Mouse (Mus musculus) heart, embryonic 15.5 days (tissue): ENCODE results near the gene Adamts10. TPM values are rescaled to one million over a fixed set of nuclear protein-coding genes. Genes with fewer than 3 reads are reported as not detected.

Experiments used
- ATAC-seq: fragments of 200-750 bp; cut with Nextera tagmentation; replicated peaks from 2 replicates; pipeline ENCODE4 v1.8.0; 2017; ENCODE audit warnings: low read depth, moderate TSS enrichment; ENCODE audit not compliant: insufficient number of reproducible peaks, insufficient read depth, low FRiP score
- H3K27ac ChIP-seq: fragments of 300-500 bp; sonication (generic); 2 replicates; pipeline ENCODE4 v1.5.1; 2015; ENCODE audit warnings: mild to moderate bottlenecking, inconsistent platforms
- H3K27me3 ChIP-seq: fragments of 300-500 bp; sonication (generic); 2 replicates; pipeline ENCODE4 v1.6.1; 2015; ENCODE audit warnings: inconsistent platforms
- H3K36me3 ChIP-seq: fragments of 300-500 bp; sonication (generic); 2 replicates; pipeline ENCODE4 v1.6.1; 2015; ENCODE audit warnings: mild to moderate bottlenecking, inconsistent platforms
- H3K4me1 ChIP-seq: fragments of 300-500 bp; sonication (generic); replicated peaks from 2 replicates; pipeline ENCODE4 v1.6.1; 2015; ENCODE audit warnings: inconsistent platforms
- H3K4me2 ChIP-seq: fragments of 300-500 bp; sonication (generic); 2 replicates; pipeline ENCODE4 v1.6.1; 2015; ENCODE audit warnings: inconsistent platforms, mild to moderate bottlenecking, moderate library complexity
- H3K4me3 ChIP-seq: fragments of 300-500 bp; sonication (generic); 2 replicates; pipeline ENCODE4 v1.5.1; 2015; ENCODE audit warnings: mild to moderate bottlenecking, inconsistent platforms
- H3K9ac ChIP-seq: fragments of 300-500 bp; sonication (generic); 2 replicates; pipeline ENCODE4 v1.6.1; 2015; ENCODE audit warnings: mild to moderate bottlenecking, inconsistent platforms
- H3K9me3 ChIP-seq: fragments of 300-500 bp; sonication (generic); replicated peaks from 2 replicates; pipeline ENCODE4 v1.6.1; 2016; ENCODE audit warnings: inconsistent platforms
- WGBS: fragments of 180-500 bp; shearing (Covaris S2); methylation state at CpG from one replicate; pipeline ENCODE4 v1.1.7; 2015; ENCODE audit warnings: mixed read lengths; 5-methylcytosine and 5-hydroxymethylcytosine counted together
- polyA plus RNA-seq: library from polyadenylated mRNA; unstranded; fragments of >200 nt; fragmentation: Nextera tagmentation; extraction: Ambion mirVana; gene quantifications from 2 replicates; pipeline ENCODE4 v1.2.1, GENCODE M21; 2015

Gene Adamts10
- 30.4 and 57.3 TPM in 2 replicates for polyA plus RNA-seq

GRCm38 (mm10) chr17:33523918-33524755 lies at the start of gene Adamts10:
Gene Adamts10, plus strand, starts transcription at chr17:33524204.
- Histone ChIP-seq H3K27ac (peak within 1 kb of the TSS; percentile 79), H3K9ac (peak within 1 kb of the TSS; percentile 71), H3K4me3 (peak within 1 kb of the TSS; percentile 67), H3K27me3 (no peaks in the 10 kb centered on the region), H3K36me3 (peaks cover 8% of the 10 kb centered on the region; the same call in 1 of the 2 replicates), H3K4me2 (peak within 1 kb of the TSS; percentile 68), H3K9me3 (no peaks in the 10 kb centered on the region), H3K4me1 (peaks cover 24% of the 10 kb centered on the region)
- under 1% methylated on average over 44 of the region's 44 CpGs for WGBS
- ATAC-seq, result peak; percentile 67

GRCm38 (mm10) chr17:33484020-33484419 lies 40.0 kb upstream of the Adamts10 start:
- no peaks in the 10 kb centered on the region for H3K27me3 ChIP-seq
- H3K36me3 ChIP-seq, result no peaks in the 10 kb centered on the region
- H3K4me2 ChIP-seq, result no peak overlapping the region
- no peak for ATAC-seq
- H3K4me1 ChIP-seq, result no peaks in the 10 kb centered on the region
- H3K4me3 ChIP-seq, result no peak overlapping the region
- H3K27ac ChIP-seq, result no peak overlapping the region
- 30% methylated on average over 6 of the region's 6 CpGs for WGBS
- no peaks in the 10 kb centered on the region for H3K9me3 ChIP-seq
- no peak overlapping the region for H3K9ac ChIP-seq

- no peak for ATAC-seq
- H3K4me1 ChIP-seq, result no peaks in the 10 kb centered on the region
- H3K27ac ChIP-seq, result no peak overlapping the region
- no peak overlapping the region for H3K4me2 ChIP-seq
- WGBS, result 72% methylated on average over 2 of the region's 2 CpGs
- H3K27me3 ChIP-seq, result no peaks in the 10 kb centered on the region
- no peaks in the 10 kb centered on the region for H3K36me3 ChIP-seq
- H3K4me3 ChIP-seq, result no peak overlapping the region
- H3K9me3 ChIP-seq, result no peaks in the 10 kb centered on the region
- no peak overlapping the region for H3K9ac ChIP-seq
These were observed 36.8 kb upstream of the Adamts10 start for GRCm38 (mm10) chr17:33487211-33487610.

GRCm38 (mm10) chr17:33487652-33488051 lies 36.4 kb upstream of the Adamts10 start:
- no peak for ATAC-seq
- Histone ChIP-seq H3K9me3 (no peaks in the 10 kb centered on the region), H3K4me2 (no peak overlapping the region), H3K9ac (no peak overlapping the region), H3K27me3 (no peaks in the 10 kb centered on the region), H3K36me3 (no peaks in the 10 kb centered on the region), H3K4me1 (no peaks in the 10 kb centered on the region), H3K4me3 (no peak overlapping the region), H3K27ac (no peak overlapping the region)
- 80% methylated on average over 1 of the region's 1 CpGs for WGBS

GRCm38 (mm10) chr17:33491371-33491770 lies 32.6 kb upstream of the Adamts10 start:
- 77% methylated on average over 2 of the region's 2 CpGs for WGBS

GRCm38 (mm10) chr17:33493065-33493464 lies 30.9 kb upstream of the Adamts10 start:
- no peak overlapping the region for H3K4me3 ChIP-seq
- H3K9ac ChIP-seq, result no peak overlapping the region
- H3K9me3 ChIP-seq, result no peaks in the 10 kb centered on the region
- ATAC-seq, result no peak
- H3K27me3 ChIP-seq, result no peaks in the 10 kb centered on the region
- H3K4me1 ChIP-seq, result no peaks in the 10 kb centered on the region
- WGBS, result 61% methylated on average over 6 of the region's 6 CpGs
- H3K4me2 ChIP-seq, result no peak overlapping the region
- no peaks in the 10 kb centered on the region for H3K36me3 ChIP-seq
- no peak overlapping the region for H3K27ac ChIP-seq

More at GRCm38 (mm10) chr17:33491371-33491770, 32.6 kb upstream of the Adamts10 start:
- Histone ChIP-seq H3K4me2 (no peak overlapping the region), H3K27me3 (no peaks in the 10 kb centered on the region), H3K4me3 (no peak overlapping the region), H3K36me3 (no peaks in the 10 kb centered on the region), H3K9me3 (no peaks in the 10 kb centered on the region), H3K9ac (no peak overlapping the region), H3K27ac (no peak overlapping the region), H3K4me1 (no peaks in the 10 kb centered on the region)
- no peak for ATAC-seq

- no peaks in the 10 kb centered on the region for H3K36me3 ChIP-seq
- no peaks in the 10 kb centered on the region for H3K9me3 ChIP-seq
- no peak overlapping the region for H3K4me2 ChIP-seq
- no peak overlapping the region for H3K27ac ChIP-seq
- no peaks in the 10 kb centered on the region for H3K4me1 ChIP-seq
- ATAC-seq, result no peak
- H3K27me3 ChIP-seq, result no peaks in the 10 kb centered on the region
- no peak overlapping the region for H3K9ac ChIP-seq
- H3K4me3 ChIP-seq, result no peak overlapping the region
These were observed 29.4 kb upstream of the Adamts10 start for GRCm38 (mm10) chr17:33494586-33494985.

- Histone ChIP-seq H3K4me1 (peaks cover 6% of the 10 kb centered on the region), H3K27ac (no peak overlapping the region), H3K27me3 (no peaks in the 10 kb centered on the region), H3K9ac (no peak overlapping the region), H3K4me3 (no peak overlapping the region), H3K4me2 (no peak overlapping the region), H3K36me3 (no peaks in the 10 kb centered on the region), H3K9me3 (no peaks in the 10 kb centered on the region)
- 56% methylated on average over 1 of the region's 1 CpGs for WGBS
- ATAC-seq, result no peak
These were observed 25.1 kb upstream of the Adamts10 start for GRCm38 (mm10) chr17:33498918-33499317.

GRCm38 (mm10) chr17:33508386-33508785 lies 15.6 kb upstream of the Adamts10 start:
- no peaks in the 10 kb centered on the region for H3K9me3 ChIP-seq
- no peaks in the 10 kb centered on the region for H3K27me3 ChIP-seq
- H3K4me2 ChIP-seq, result no peak overlapping the region
- no peak overlapping the region for H3K9ac ChIP-seq
- no peak overlapping the region for H3K4me3 ChIP-seq
- H3K36me3 ChIP-seq, result no peaks in the 10 kb centered on the region
- no peak overlapping the region for H3K27ac ChIP-seq
- WGBS, result 81% methylated on average over 1 of the region's 1 CpGs
- no peak for ATAC-seq
- H3K4me1 ChIP-seq, result peaks cover 12% of the 10 kb centered on the region

- Histone ChIP-seq H3K9me3 (no peaks in the 10 kb centered on the region), H3K9ac (no peak overlapping the region), H3K4me2 (no peak overlapping the region), H3K4me3 (no peak overlapping the region), H3K27me3 (no peaks in the 10 kb centered on the region), H3K27ac (no peak overlapping the region), H3K36me3 (no peaks in the 10 kb centered on the region), H3K4me1 (0 out of 2 replicates have a peak, but pooled peaks cover 2% of the 10 kb centered on the region)
- no peak for ATAC-seq
- 74% methylated on average over 5 of the region's 5 CpGs for WGBS
These were observed 13.8 kb upstream of the Adamts10 start for GRCm38 (mm10) chr17:33510172-33510571.

GRCm38 (mm10) chr17:33512441-33513415 lies 11.3 kb upstream of the Adamts10 start:
- H3K36me3 ChIP-seq, result no peaks in the 10 kb centered on the region
- no peak overlapping the region for H3K4me3 ChIP-seq
- no peak for ATAC-seq
- H3K27ac ChIP-seq, result no peak overlapping the region
- no peaks in the 10 kb centered on the region for H3K9me3 ChIP-seq
- no peak overlapping the region for H3K9ac ChIP-seq
- no peak overlapping the region for H3K4me2 ChIP-seq
- 0 out of 2 replicates have a peak, but pooled peaks cover 2% of the 10 kb centered on the region for H3K4me1 ChIP-seq
- WGBS, result 21% methylated on average over 2 of the region's 2 CpGs
- no peaks in the 10 kb centered on the region for H3K27me3 ChIP-seq
